Comparison of ENCODE assay signal across 8 mouse cellular contexts in the genomic region with DNA sequence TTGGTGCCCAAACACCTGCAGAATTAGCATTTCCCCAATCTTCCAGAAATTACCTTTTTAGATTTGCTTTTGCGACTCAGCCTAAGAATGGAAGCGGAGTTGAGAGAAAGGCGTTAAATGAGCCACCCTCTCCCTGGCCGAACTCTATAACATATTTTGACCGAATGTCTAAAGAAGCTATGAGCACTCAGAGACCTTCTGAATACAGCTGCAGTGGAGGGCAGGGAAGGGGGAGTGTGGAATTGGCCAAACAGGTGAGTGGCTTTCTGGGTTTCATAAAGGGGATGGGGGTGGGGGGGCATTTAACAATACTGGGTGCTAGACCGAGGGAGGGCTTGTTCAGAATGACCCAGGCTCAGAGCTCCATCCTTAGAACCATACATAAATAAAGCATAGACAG. TPM values are rescaled to one million over a fixed set of nuclear protein-coding genes. Genes with fewer than 3 reads are reported as not detected.
DNase-seq lines count a peak whose midpoint lies in the region; ATAC-seq lines count a peak whose summit lies in the region.

No protein-coding gene starts in this region.

- H3K36me3 ChIP-seq in heart, embryonic 13.5 days, result peaks cover 13% of the 10 kb centered on the region
- H3K36me3 ChIP-seq in hindbrain, embryonic 12.5 days, result no peaks in the 10 kb centered on the region; the same call in 1 of the 2 replicates
- H3K36me3 ChIP-seq in midbrain, embryonic 10.5 days, result peaks cover 16% of the 10 kb centered on the region

- peaks cover 63% of the 10 kb centered on the region for H3K4me1 ChIP-seq in heart, embryonic 13.5 days
- peaks cover 64% of the 10 kb centered on the region for H3K4me1 ChIP-seq in hindbrain, embryonic 12.5 days
- H3K4me1 ChIP-seq in midbrain, embryonic 10.5 days, result peaks cover 96% of the 10 kb centered on the region

- H3K4me3 ChIP-seq in heart, embryonic 13.5 days, result peak overlapping the region; percentile 90
- peak overlapping the region; percentile 91 for H3K4me3 ChIP-seq in hindbrain, embryonic 12.5 days
- peak overlapping the region; percentile 94 for H3K4me3 ChIP-seq in midbrain, embryonic 10.5 days

- no peaks in the 10 kb centered on the region for H3K27me3 ChIP-seq in heart, embryonic 13.5 days (replicated peaks)
- H3K27me3 ChIP-seq in hindbrain, embryonic 12.5 days, result no peaks in the 10 kb centered on the region
- peaks cover 38% of the 10 kb centered on the region for H3K27me3 ChIP-seq in midbrain, embryonic 10.5 days (ENCODE audit: low read depth, poor library complexity, severe bottlenecking)

- H3K9ac ChIP-seq in heart, embryonic 13.5 days, result peak overlapping the region; percentile 79
- H3K9ac ChIP-seq in hindbrain, embryonic 12.5 days, result peak overlapping the region; percentile 41

- 12% methylated on average over 6 of the region's 6 CpGs for WGBS in heart, embryonic 13.5 days
- 8% methylated on average over 6 of the region's 6 CpGs for WGBS in hindbrain, embryonic 12.5 days
- WGBS in midbrain, embryonic 10.5 days, result 5% methylated on average over 6 of the region's 6 CpGs

- intact Hi-C loops in heart, postnatal 25 days (cut with DNase I), result loop anchor here (2.0 to 5.0 kb wide), 2 partner anchors 47 to 55 kb away; no protein-coding TSS in a partner anchor

- peak overlapping the region; percentile 95 for H3K4me2 ChIP-seq in heart, embryonic 13.5 days
- peak overlapping the region; percentile 96 for H3K4me2 ChIP-seq in hindbrain, embryonic 12.5 days (replicated peaks)

- H3K9me3 ChIP-seq in heart, embryonic 13.5 days, result no peaks in the 10 kb centered on the region
- H3K9me3 ChIP-seq in hindbrain, embryonic 12.5 days (replicated peaks), result no peaks in the 10 kb centered on the region
- no peaks in the 10 kb centered on the region for H3K9me3 ChIP-seq in midbrain, embryonic 10.5 days (replicated peaks)

- DNase-seq in heart, postnatal 25 days (ENCODE audit: low spot score), result no peak
- DNase-seq in R1 (ENCODE audit: low read depth, low spot score), result peak; percentile 58
- DNase-seq in midbrain, embryonic 10.5 days (ENCODE audit: low spot score), result no peak
- DNase-seq in urinary bladder, postnatal 14 days (ENCODE audit: low spot score), result no peak
- DNase-seq in thymus, postnatal 10 days (ENCODE audit: low spot score in 2 of 2), result no peak

- no peak for ATAC-seq in heart, embryonic 13.5 days (ENCODE audit: extremely low read depth, insufficient number of reproducible peaks, low FRiP score, low TSS enrichment)
- ATAC-seq in hindbrain, embryonic 12.5 days (ENCODE audit: low FRiP score), result no peak
- no peak for ATAC-seq in inflammation-experienced regulatory T-cells, adult 6 months

- H3K27ac ChIP-seq in heart, embryonic 13.5 days (replicated peaks), result peak overlapping the region; percentile 100
- peak overlapping the region; percentile 100 for H3K27ac ChIP-seq in hindbrain, embryonic 12.5 days
- H3K27ac ChIP-seq in midbrain, embryonic 10.5 days (replicated peaks), result peak overlapping the region; percentile 99

RNA-seq across cellular contexts. Expression of a gene that starts 0.7 kb away (rescaled TPM):
- polyA plus RNA-seq in heart, embryonic 13.5 days (2015; fragmentation: Nextera tagmentation; extraction: Ambion mirVana), result 32.7 and 34.1 TPM in 2 replicates
- total RNA-seq in heart, postnatal 25 days (2021), result 10 to 100 TPM; 33.3 to 36.9 TPM
- 75.9 and 86.3 TPM in 2 replicates for polyA plus RNA-seq in hindbrain, embryonic 12.5 days (2016; fragmentation: Nextera tagmentation; extraction: Ambion mirVana)
- 28.6 and 39.6 TPM in 2 replicates for polyA plus RNA-seq in midbrain, embryonic 10.5 days (2016; fragmentation: Nextera tagmentation; extraction: Ambion mirVana)
- 10 to 100 TPM in 1 of 3 experiments, 1 to 10 TPM in 2; 8.0 to 14.6 (median 9.4) TPM for polyA plus RNA-seq in inflammation-experienced regulatory T-cells, adult 6 months (2017; shearing (Covaris generic))
